20 mouse cellular contexts compared by ENCODE assay signal in genomic region chr3:116168056-116168455, GRCm38 (mm10).
"Had no signal": no experiment of that assay in that cellular context is flagged by ENCODE, and none has a peak within 500 bp of the region (broad histone marks: within the 10 kb centered on the region; RNA-seq: fewer than 3 reads in every experiment).

No protein-coding gene starts in this region.

- DNase-seq: lung, adult 2 months; lung, postnatal 14 days; lung, postnatal 4 days; midbrain, embryonic 14.5 days; retina, postnatal 1 day; right cerebral cortex, adult 18-20 months; right cerebral cortex, postnatal 25 days; right cerebral cortex, postnatal 4 days; spleen, adult 18-20 months; thymus, adult 18-20 months; thymus, postnatal 14 days; thymus, postnatal 36 days had no signal

- H3K4me1 ChIP-seq: lung, embryonic 15.5 days; midbrain, embryonic 10.5 days; midbrain, embryonic 12.5 days; neural tube, embryonic 13.5 days; neural tube, embryonic 15.5 days had no signal

- H3K9ac ChIP-seq: lung, embryonic 15.5 days; midbrain, embryonic 12.5 days; neural tube, embryonic 13.5 days; neural tube, embryonic 15.5 days had no signal

- H3K4me3 ChIP-seq: lung, embryonic 15.5 days; midbrain, embryonic 10.5 days; midbrain, embryonic 12.5 days; myocyte; neural tube, embryonic 13.5 days; neural tube, embryonic 15.5 days had no signal

- H3K27ac ChIP-seq: lung, embryonic 15.5 days; midbrain, embryonic 10.5 days; midbrain, embryonic 12.5 days; neural tube, embryonic 13.5 days; neural tube, embryonic 15.5 days had no signal

- H3K4me2 ChIP-seq: lung, embryonic 15.5 days; midbrain, embryonic 12.5 days; neural tube, embryonic 13.5 days; neural tube, embryonic 15.5 days had no signal

- H3K27me3 ChIP-seq: lung, embryonic 15.5 days; midbrain, embryonic 12.5 days; neural tube, embryonic 13.5 days; neural tube, embryonic 15.5 days had no signal

- H3K9me3 ChIP-seq: lung, embryonic 15.5 days; midbrain, embryonic 10.5 days; midbrain, embryonic 12.5 days; neural tube, embryonic 13.5 days; neural tube, embryonic 15.5 days had no signal

- ATAC-seq: lung, postnatal 0 days; midbrain, embryonic 16.5 days had no signal

- H3K36me3 ChIP-seq: lung, embryonic 15.5 days; midbrain, embryonic 10.5 days; midbrain, embryonic 12.5 days; neural tube, embryonic 13.5 days; neural tube, embryonic 15.5 days had no signal
